Mouse (Mus musculus) WW6 (cell line): Measurements from ENCODE around the gene Spns3.

ENCODE experiments used
- DNase-seq: peaks from one replicate; pipeline ENCODE4 v3.0.0-alpha.2; 2013; ENCODE audit warnings: low read depth, low spot score

Spns3 gene

DNA sequence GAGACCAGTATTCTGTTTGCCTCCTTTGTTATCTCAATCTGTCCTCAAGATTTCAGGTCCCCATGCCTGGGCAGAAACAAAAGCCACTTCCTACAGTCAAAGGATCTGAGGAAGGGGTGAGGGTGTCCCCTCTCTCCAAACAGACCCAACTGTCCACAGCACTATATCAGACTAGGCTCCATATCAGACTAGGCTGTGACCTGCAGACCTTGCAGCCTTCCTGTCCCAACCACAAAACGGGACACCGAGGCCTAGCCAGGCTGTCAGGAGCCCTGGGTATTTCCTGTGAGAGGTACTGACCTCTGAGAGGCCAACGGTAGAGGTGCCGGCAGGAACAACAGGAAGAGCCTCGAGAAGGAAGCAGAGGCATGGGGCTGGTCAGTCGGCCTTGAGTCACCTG is 65.8 kb downstream of the Spns3 start:
- DNase-seq = no peak

DNA sequence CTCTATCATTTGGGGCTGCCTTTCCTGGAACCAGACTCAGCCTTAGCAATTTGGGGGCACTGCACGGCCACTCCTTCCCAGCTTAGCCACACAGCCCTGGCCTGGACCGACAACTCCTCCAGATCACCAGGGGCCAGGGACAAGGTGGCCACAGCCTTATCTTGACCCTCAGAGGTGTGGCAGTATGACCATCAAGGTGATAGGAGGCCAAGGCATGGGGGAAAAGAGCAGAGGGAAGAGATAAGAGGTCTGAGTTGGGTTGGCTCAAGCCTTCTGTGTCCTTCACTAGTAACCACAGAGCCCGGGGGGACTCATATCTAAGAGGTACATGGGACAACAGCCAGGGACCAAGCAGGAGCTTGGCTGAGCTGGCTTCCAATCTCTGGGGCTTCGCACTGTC is 68.4 kb downstream of the Spns3 start:
- DNase-seq = no peak

- no peak for DNase-seq
Measured at GRCm38 (mm10) chr11:72481313-72481712, 69.0 kb downstream of the Spns3 start.

DNA sequence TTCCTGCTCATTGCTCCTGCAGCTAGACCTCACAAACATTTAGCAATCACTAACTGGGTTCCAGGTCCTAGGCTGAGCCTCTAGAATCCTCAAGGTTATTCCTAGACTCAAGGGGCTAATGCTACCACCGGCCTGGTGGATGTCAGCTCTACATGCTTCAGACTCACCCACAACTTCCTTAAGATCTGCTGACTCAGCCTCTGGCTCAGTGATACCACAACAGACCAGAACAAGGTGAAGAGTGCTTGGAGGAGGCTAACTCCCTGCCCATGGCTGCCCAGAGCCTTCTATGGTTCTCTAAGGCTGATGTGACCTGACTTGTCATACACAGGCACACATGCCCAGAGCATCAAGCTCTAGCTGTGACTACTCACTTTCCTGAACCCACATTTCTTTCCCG is 70.8 kb downstream of the Spns3 start:
- DNase-seq = no peak

DNA sequence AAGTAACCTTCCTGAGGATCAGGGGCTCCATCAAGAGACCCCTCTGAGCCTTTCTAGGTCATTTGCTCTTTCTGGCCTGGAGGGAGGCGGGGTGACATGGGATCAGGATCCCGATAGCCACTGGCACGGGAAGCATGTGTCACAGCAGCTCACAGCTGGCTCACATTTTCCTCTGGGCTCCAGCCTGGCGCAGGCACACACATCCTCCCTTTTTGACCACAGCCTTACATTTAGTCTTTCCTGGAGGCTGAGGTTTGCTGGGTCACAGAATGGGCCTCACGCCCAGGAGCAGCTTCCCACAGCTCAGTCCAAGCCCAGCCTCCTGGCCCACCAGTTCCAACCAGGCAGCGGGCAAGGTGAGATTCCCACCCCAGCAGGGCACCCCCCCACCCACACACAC is 72.1 kb downstream of the Spns3 start:
- no peak for DNase-seq

DNA sequence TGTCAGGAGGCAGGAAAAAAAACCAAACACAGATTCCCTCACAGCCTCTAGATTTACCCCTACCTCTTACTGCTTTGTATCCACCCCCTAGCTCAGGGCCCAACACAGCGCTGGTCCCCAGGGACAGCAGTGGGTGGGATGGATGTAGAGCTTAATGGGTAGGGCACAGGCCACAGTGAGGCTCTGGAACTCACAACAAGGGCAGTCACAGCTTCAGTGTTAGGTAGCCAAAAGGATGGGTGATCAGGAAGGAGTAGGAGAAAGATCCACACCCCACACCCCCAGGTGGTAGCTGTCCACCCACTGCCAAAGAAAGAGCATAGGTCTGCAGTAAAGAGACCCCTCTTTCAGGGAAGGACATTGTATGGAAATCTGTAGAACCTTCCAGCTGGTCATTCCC is 72.7 kb downstream of the Spns3 start:
- no peak for DNase-seq

GRCm38 (mm10) chr11:72477182-72477581 is 73.1 kb downstream of the Spns3 start:
- DNase-seq = no peak

DNA sequence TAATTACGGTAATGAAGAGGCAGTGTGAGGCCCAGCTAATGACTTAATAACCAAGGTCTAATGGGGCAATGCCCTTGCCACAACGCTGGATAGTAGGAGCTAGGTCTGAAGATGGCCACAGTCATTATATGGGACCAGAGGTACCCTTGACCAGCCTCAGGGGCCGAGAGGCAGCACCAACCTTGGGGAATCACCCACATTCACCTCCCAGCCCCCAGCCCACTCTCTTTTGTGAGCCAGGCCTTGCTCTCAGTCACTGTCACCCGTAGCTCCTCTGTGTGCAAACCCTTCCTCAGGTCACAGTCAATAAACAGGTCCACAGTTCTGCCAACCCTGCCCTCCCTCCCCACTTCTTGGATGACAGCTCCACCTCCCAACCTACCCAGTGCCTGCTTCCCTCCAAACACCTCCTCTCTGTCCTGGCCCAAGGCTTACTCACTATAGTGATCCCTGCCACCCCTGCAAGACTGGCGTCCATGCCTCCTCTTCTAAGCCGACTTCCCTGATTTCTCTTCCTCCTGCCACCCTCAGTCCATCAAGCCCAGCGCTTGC is 74.2 kb downstream of the Spns3 start:
- DNase-seq = no peak

DNA sequence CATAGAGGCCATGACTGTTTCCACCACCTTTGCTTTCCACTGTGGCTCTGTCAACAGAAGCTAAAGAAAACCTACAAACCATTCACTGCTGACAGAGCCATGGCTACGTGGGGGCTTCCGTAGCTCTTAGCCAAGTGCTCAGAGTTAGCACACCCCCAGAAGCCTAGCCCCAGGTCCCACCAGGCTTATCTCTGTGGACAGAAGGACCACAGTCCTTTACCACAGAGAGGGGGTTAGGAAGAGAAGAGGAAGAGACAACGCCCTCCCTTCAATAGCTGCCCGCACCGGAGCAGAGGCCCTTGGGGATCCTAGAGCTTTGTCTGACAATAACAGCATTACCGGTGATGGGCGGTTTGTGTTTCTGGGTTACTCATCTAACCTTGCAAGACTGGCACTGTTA is 74.9 kb downstream of the Spns3 start:
- DNase-seq = no peak

DNA sequence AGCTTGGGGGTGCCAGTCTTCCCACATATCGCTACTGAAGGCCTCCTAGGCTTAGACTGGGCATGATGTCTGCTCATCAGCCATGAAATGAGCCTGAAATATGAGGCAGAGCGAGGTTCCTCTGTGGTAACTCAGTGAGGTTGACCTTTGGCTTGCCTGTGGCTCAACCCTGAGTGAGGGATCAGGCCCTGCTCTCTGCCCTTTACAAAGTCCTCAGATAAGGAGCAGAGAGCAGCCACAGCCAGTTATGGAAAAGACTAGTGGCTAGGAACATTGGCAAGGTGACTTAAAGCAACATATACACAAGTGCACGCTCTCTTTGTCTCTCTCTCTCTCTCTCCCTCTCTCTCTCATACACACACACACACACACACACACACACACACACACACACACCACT is 75.4 kb downstream of the Spns3 start:
- no peak for DNase-seq

GRCm38 (mm10) chr11:72473540-72473939 is 76.8 kb downstream of the Spns3 start:
- DNase-seq = no peak

DNA sequence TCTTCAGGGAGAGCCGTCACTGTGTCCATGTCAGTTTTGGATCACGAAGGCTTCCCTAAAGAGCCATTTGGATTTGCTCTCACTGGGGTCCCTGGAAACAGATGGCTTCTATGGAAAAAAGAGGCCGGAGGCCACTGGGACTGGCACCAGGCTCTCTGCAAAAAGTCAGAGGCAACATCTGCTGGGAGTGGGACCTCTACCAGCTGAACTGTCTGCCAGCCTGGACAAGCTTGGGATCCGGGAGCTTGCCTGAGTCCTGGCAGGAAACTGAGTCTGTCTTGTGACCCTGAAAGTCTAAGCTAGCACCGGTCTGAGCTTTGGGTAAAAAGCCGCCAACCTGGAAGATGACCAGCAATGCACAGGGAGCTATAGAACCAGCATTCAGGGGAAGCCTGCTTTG is 78.9 kb downstream of the Spns3 start:
- no peak for DNase-seq

- DNase-seq = no peak
Measured at GRCm38 (mm10) chr11:72470004-72470403, 80.3 kb downstream of the Spns3 start.

DNA sequence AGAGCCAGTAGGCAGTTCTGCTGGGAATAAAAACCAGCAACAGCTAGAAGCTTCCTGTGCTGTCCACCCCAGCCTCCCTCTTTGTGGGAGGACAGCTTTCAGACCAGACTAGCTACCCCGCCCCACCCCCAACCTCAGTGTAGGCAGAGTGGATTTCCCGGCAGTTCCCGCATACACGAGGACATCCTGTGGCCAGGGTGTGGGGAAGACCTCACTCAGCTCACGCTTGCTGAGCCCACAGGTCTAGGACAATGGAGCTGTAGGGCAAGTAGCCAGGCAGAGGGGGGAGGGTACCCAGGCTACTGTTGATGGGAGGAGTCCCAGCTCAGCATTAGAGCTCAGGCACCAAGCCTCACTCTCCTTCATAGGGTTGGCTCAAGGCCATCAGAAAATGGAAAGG is 81.1 kb downstream of the Spns3 start:
- DNase-seq = no peak

DNA sequence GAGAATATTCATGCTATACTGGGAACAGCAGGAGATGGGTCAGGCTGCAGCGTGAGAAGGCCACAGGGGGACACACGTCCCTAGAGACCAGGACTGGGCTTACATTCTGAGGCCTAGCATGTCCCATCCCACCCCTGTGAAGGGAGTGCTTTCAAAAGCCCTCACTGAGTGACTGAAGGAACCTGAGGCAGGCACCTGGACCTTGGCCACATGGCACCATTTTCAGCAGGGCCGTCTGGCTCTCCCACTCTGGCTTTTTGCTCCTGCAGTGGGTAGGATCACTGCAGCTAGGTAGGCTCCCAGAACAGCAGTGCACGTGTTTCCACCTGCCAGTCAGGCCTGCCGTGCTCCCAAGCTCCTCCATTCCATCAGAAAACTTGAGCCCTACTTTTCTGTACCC is 81.8 kb downstream of the Spns3 start:
- DNase-seq = no peak

DNA sequence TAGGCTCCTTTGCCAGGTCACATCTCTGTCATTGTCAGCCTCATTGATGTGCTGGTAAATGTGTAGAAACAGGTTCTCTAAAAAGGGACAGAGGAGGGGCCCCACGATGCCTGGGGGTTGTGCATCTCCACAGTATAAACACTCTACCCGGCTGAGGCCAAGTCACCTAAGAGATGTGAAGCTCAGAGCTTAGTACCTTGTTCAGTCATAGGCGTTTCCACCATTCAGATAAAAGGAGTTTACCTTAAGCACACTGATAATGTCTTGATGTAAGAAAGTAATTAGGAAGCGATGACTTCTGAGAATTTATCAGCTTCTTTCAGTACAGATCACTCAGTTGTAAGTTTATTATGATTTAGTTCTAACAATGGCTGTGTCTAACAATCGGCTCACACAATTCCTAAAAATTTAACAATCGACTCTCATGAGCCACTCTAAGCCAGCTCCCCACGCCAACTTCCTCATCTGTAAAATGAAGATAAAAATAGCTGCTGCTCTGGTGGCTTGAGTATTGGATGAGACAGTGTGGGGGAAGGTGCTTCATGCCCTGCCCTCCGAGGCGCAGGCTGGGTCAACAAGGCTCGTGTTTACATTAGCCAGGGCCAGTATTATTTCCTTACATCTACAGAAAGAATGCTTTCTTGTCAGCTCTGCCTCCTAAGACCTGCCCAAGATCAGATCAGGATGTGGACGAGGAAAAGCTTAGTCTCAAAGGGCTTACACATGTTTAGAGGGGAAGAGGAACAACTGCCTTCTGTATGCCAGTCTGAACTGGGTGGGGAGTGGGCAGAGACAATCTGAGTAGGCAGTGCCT is 83.4 kb downstream of the Spns3 start:
- no peak for DNase-seq

- no peak for DNase-seq
Measured at GRCm38 (mm10) chr11:72465978-72466693, 84.2 kb downstream of the Spns3 start.

DNA sequence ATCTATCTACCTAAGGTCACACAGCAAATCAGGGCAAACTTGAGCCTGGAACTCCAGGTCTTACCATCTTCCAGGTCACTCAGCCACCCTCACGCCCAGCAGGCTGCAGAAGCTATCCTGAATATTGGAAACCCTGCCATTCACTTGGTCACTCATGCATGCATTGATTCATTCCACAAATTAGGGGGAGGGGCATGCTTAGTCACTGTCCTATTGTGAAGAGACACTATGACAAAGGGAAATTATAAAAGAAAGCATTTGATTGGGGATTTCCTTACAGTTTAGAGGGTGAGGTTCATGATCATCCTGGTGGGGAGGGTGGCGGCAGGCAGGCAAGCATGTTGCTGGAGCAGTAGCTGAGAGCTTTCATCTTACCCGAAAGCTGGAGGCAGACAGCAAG is 85.5 kb downstream of the Spns3 start:
- no peak for DNase-seq

GRCm38 (mm10) chr11:72461500-72461981 is 88.8 kb downstream of the Spns3 start:
- no peak for DNase-seq

- no peak for DNase-seq
Measured at GRCm38 (mm10) chr11:72458502-72458901, 91.8 kb downstream of the Spns3 start.

- DNase-seq = no peak
Measured at GRCm38 (mm10) chr11:72457995-72458496, 92.3 kb downstream of the Spns3 start.

DNA sequence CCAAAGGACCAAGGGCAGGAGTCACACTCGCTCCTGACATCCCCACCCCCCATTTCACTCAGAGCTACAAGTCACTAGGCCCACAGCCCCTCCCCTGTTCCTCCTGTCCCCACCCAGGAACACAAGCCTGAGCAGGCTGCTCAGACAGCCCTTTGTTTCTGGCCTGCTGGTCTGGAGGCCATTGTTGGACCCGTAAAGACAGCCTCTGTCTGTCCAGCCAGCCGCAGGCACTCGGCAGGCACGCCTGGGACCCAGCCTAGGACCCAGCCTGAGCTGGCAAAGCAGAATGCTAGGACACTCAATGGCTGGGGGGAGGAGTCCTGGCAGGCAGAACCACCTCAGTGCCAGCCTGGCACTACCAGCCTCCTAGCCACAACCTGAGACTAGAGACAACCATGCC is 94.6 kb downstream of the Spns3 start:
- no peak for DNase-seq
